Mouse (Mus musculus): ENCODE measurements around the gene Tfcp2l1. TPM values are rescaled to one million over a fixed set of nuclear protein-coding genes. Genes with fewer than 3 reads are reported as not detected.

Gene Tfcp2l1
- polyA plus RNA-seq, 1 experiment from 2014 or later = 2.4 TPM

DNA sequence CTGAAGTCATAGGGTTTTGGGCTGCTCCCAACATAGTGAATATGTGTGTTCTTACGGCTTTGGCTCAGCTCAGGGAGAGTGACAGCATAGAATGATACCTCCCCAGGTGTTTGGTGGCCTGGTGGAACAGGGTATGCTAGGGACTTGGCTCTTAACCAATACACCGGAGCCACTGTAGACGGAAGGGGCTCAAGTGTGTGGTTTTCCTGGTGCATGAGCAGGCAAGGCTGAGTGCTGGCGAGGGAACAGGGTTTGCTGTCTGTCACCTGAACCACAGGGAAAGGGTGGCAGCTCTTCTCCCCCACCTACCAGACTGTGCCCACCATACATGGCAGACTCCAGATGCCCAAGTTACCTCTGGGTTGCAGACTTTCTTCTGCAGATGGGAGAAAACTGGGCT is 83.9 kb downstream of the Tfcp2l1 start:
- no peaks in the 10 kb centered on the region for H3K36me3 ChIP-seq
- no peak for ATAC-seq (ENCODE audit: insufficient read depth, low FRiP score, low read depth)
- H3K27ac ChIP-seq = no peak overlapping the region
- H3K4me3 ChIP-seq (replicated peaks) = no peak overlapping the region
- no peak overlapping the region for H3K4me2 ChIP-seq
- WGBS = 79% methylated on average over 4 of the region's 4 CpGs
- no peak overlapping the region for H3K9ac ChIP-seq
- H3K4me1 ChIP-seq = no peaks in the 10 kb centered on the region
- no peaks in the 10 kb centered on the region for H3K9me3 ChIP-seq
- no peaks in the 10 kb centered on the region for H3K27me3 ChIP-seq (replicated peaks)

DNA sequence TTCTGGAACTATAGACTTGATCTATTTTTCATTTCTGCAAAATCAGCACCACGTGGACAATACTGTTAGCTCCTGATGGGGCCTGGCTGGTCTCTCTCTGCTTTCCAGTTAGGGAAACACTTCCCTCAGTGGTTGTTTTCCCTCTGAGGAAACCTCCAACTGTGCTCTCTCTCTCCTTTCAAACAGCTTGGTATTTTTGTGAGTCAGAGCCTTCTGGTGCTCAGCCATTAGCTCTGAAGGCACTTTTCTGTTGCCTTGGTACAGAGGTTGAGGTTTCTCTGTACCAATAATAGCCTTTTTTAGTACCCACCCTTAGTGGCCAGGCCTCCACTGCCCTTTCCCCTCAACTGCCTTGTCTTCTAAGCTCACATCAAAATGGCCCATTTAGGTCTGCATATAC is 88.5 kb downstream of the Tfcp2l1 start:
- no peaks in the 10 kb centered on the region for H3K36me3 ChIP-seq
- H3K27ac ChIP-seq = no peak overlapping the region
- H3K9me3 ChIP-seq = no peaks in the 10 kb centered on the region
- no peak overlapping the region for H3K4me2 ChIP-seq
- no peak overlapping the region for H3K4me3 ChIP-seq (replicated peaks)
- H3K27me3 ChIP-seq (replicated peaks) = no peaks in the 10 kb centered on the region
- ATAC-seq (ENCODE audit: insufficient read depth, low FRiP score, low read depth) = no peak
- no peak overlapping the region for H3K9ac ChIP-seq
- WGBS = 47% methylated on average over 1 of the region's 1 CpGs
- H3K4me1 ChIP-seq = no peaks in the 10 kb centered on the region

DNA sequence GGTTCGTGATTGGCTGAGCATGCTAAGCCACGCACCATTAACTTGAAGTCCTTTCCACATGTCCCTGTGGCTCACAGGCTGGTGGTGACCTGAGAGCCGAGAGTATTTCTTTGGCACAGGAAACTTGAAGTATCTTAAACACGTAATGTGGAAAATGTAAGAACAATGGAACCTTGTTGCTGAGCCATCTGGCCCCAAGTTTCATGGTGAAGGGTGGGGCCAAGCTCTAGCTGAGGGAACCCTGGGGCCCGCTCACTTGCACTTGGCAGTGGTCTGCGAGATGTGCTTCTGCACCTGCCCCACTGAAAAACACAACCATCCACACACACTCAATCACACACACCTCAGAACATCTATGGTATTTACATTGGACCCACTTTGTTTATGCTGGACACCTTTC is 90.3 kb downstream of the Tfcp2l1 start:
- WGBS = 78% methylated on average over 6 of the region's 6 CpGs
- Histone ChIP-seq H3K36me3 (no peaks in the 10 kb centered on the region), H3K9ac (no peak overlapping the region), H3K9me3 (no peaks in the 10 kb centered on the region), H3K4me1 (no peaks in the 10 kb centered on the region), H3K27me3 (replicated peaks) (no peaks in the 10 kb centered on the region), H3K4me3 (replicated peaks) (no peak overlapping the region), H3K4me2 (no peak overlapping the region), H3K27ac (no peak overlapping the region)
- ATAC-seq (ENCODE audit: insufficient read depth, low FRiP score, low read depth) = no peak

GRCm38 (mm10) chr1:118719699-118720098 is 92.0 kb downstream of the Tfcp2l1 start:
- Histone ChIP-seq H3K27me3 (replicated peaks) (no peaks in the 10 kb centered on the region), H3K4me2 (no peak overlapping the region), H3K9ac (no peak overlapping the region), H3K27ac (no peak overlapping the region), H3K4me3 (replicated peaks) (no peak overlapping the region), H3K36me3 (no peaks in the 10 kb centered on the region), H3K4me1 (no peaks in the 10 kb centered on the region), H3K9me3 (no peaks in the 10 kb centered on the region)
- ATAC-seq (ENCODE audit: insufficient read depth, low FRiP score, low read depth) = no peak
- WGBS = 89% methylated on average over 2 of the region's 2 CpGs

- Histone ChIP-seq H3K4me3 (replicated peaks) (no peak overlapping the region), H3K27me3 (replicated peaks) (no peaks in the 10 kb centered on the region), H3K9ac (no peak overlapping the region), H3K9me3 (no peaks in the 10 kb centered on the region), H3K4me1 (no peaks in the 10 kb centered on the region), H3K27ac (no peak overlapping the region), H3K4me2 (no peak overlapping the region), H3K36me3 (no peaks in the 10 kb centered on the region)
- ATAC-seq (ENCODE audit: insufficient read depth, low FRiP score, low read depth) = no peak
- WGBS = 50% methylated on average over 8 of the region's 8 CpGs
Measured at GRCm38 (mm10) chr1:118720474-118721095, 92.8 kb downstream of the Tfcp2l1 start.

DNA sequence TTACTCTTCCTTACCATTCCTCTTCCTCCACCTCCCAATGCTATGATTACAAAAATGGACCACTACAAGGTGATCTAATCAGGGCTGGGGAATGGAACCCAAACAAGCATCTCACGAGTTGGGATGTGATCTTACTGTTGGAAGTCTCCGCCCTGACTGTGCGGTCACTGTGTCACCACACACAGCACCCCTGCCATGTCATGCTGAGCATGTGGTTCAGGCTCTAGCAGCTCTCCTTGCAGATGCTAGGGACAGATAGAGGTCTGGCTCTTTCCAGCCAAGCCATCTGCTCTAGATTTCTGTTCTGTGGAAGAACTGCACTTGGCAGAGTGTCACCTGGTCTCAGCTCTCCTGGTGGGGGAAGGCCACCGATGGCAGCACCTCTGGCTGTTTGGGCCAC is 99.3 kb downstream of the Tfcp2l1 start:
- Histone ChIP-seq H3K4me1 (no peaks in the 10 kb centered on the region), H3K9me3 (no peaks in the 10 kb centered on the region), H3K27me3 (replicated peaks) (no peaks in the 10 kb centered on the region), H3K4me2 (no peak overlapping the region), H3K36me3 (no peaks in the 10 kb centered on the region), H3K27ac (no peak overlapping the region), H3K4me3 (replicated peaks) (no peak overlapping the region), H3K9ac (no peak overlapping the region)
- WGBS = 82% methylated on average over 4 of the region's 4 CpGs
- no peak for ATAC-seq (ENCODE audit: insufficient read depth, low FRiP score, low read depth)

DNA sequence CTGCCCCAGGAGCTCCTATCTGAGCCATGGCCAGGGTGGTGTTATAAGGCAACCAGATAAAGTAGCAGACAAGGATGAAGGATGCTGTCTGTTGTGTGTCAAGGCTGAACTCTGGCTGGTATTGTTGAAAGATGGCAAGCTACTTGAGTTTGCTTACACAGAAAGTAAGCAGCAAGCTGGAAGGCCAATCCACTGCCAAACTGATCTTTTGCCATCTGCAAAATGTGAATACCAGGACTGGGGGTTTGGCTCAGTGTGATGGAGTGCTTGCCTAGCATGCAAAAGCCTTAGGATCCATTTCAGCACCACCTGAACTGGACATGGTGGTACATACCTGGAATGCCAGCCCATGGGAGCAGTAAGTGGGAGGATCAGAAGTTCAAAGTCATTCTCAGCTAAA is 101.1 kb downstream of the Tfcp2l1 start:
- Histone ChIP-seq H3K27me3 (replicated peaks) (no peaks in the 10 kb centered on the region), H3K9ac (no peak overlapping the region), H3K4me3 (replicated peaks) (no peak overlapping the region), H3K36me3 (no peaks in the 10 kb centered on the region), H3K4me1 (no peaks in the 10 kb centered on the region), H3K9me3 (no peaks in the 10 kb centered on the region), H3K27ac (no peak overlapping the region), H3K4me2 (no peak overlapping the region)
- no peak for ATAC-seq (ENCODE audit: insufficient read depth, low FRiP score, low read depth)

Other genes starting within 250 kb of the Tfcp2l1 start
- gene Clasp1, start 238.9 kb upstream of the Tfcp2l1 start, polyA plus RNA-seq (2015; fragmentation: Nextera tagmentation; extraction: Ambion mirVana) = 38.7 and 42.1 TPM in 2 replicates